Mouse (Mus musculus) right cerebral cortex, postnatal 36 days (tissue): ENCODE results near the gene Msi2.

Experiments
- DNase-seq, 2 experiments: peaks; one replicate each; pipeline ENCODE4 v3.0.0; 2022; ENCODE audit warnings: low spot score in 2 of 2, mixed read lengths in 1 of 2

The Msi2 gene

DNA sequence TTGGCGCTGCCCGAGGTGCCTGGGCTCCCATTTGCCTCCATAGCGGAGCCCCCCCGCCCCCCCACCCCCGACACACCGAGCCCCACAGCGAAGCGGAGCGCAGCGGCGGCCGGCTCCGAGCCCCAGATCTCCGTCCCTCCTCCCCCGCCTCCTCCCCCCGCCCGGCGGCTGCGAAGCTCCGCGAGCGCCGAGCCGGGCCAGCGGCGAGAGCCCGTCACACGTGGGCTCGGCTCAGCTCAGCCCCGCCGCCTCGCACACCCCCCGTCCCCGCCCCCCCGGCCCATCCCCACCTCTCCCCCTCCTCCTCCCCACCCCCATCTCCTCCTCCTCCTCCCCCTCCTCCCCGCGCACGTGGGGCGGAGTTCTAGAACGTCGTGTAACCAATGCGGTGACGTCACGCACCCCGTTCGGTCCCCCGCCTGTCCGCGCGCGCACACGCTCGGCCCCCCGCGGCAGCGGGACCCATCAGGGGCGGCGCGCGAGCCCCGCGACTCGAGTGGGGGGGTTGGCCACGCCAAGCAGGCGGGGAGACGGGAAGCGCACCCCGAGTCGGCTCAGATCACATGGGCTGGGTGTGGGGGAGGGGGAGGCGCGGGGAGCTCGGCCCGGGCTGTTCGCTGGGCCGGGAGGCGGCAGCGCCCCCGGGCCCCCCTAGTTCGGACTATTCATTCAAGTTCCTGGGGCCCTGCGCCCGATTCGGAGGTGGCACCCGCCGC lies at the start of gene Msi2:
Gene Msi2, minus strand, starts transcription at position 464 of the 716 bp plus-strand sequence.
- DNase-seq, result peak; percentile 81 to 83

DNA sequence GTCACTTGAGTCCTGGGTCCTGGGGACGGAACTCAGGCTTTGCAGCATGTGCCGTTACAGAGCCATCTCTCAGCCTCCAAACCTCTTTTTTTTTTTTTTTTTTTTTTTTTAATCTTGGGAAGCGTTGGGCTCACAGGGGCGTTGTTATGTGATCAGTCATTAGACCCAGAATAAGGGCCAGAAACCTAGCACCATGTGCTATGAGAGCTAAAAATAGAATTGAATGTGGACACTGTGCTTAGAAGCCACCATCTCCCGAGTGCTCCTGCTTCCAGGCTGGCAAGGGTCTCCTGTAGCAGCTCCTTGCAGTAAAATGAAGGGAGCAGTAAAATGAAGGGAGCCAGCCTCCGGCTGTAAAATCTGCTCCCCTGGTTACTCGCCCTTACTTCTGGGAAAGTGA lies 47.3 kb upstream of the Msi2 start:
- no peak for DNase-seq

DNA sequence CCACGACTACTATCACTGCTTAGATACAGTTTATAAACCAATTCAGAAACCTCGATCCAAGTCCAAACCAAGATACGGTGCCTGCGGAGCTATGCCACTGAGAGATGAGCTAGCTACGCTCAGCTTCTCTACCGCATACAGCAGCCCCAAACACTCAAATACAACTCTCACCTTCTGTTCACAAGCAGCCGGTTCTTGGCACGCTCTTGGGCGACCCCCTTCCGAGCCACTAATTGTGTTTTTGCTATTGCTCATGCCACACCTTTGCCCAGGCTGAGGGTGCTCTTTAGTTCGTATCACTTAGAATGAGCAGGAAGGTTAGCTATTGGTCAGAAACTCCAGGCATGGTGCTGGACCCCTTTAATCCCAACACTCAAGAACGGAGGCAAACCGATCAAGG lies 45.1 kb upstream of the Msi2 start:
- no peak for DNase-seq

DNA sequence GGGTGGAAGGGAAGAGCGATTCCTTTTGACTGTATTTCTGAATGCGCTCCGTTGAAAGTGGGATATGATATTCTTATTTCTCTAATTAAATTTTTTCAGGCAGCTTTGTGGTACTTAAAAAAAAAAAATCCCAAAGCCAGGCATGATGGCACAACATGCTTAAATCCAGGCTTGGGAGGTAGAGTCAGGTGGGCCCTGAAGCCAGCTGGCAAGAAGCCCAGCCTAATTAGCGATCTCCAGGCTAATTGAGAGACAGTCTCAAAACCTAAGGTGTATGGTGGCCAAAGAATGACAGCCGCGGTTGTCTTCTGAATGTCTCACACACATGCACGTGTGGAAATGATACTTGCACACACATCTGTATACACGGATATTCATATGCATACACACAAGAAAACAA lies 41.2 kb upstream of the Msi2 start:
- DNase-seq, result no peak

DNA sequence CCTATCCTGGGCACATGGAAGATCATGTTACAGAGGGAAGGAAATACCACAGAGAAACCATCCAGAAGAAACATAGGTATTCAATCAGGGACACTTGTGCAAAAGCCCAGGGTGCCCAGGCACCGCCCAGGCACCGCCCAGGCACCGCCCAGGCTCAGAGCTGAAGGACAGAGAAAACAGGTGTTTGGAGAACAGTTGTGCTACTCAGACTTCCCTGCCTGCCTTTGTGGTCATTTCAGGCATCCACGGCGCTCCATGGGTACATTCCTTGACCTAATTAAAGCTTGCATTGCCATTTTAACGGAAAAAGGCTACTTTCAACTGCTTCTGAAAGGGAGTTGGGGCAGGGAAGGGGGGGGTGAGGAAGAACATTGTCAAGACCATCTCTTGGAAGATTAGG lies 40.1 kb upstream of the Msi2 start:
- no peak for DNase-seq

DNA sequence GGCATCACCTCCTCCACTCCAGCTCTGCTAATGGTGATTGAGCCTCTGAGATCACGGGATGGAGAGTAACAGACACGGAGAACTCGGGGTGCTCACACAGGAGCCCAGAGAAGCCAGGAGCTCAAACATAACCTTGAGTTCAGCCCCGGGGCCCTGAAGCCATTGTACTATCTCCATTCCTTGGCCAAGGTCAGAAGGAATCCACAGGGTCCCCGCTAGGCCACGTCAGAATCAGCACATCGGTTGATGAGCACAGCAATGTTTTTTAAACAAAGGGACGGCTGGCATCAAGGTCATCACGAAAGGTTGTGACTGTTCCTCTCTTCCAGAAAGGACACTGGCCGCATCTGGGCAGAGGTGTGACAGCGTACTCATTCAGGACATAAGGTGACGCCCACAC lies 27.0 kb upstream of the Msi2 start:
- DNase-seq, result no peak

DNA sequence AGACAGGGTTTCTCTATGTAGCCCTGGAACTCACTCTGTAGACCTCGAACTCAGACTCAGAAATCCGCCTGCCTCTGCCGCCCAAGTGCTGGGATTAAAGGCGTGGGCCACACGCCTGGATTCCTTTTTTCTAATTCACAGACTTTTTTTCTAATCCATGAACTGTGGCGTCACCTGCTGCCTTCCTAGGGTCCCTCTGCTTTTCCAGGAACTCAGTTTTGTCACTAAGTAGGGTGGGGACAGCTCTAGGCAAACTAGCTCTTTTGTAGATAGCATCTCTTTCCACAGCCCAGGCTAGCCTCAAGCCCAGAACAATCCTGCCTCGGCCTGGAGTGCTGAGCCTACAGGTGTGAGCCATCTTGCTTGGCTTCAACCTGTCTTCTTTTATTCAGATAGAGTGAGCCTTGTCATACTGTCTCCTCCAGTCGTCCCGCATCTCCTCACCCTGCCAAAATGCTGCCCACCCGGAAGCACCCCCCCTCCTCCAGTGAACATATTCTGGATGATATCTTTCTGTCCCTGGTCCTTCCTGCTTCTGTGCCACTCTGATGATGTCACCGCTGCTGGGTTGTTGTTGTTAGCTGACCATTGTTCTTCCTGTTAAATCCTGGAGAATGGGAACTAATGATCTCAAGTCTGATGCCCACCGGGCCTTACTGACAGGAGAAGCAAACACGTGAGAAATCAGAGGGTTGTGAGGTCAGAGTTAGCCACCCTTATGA lies 21.4 kb upstream of the Msi2 start:
- no peak for DNase-seq

DNA sequence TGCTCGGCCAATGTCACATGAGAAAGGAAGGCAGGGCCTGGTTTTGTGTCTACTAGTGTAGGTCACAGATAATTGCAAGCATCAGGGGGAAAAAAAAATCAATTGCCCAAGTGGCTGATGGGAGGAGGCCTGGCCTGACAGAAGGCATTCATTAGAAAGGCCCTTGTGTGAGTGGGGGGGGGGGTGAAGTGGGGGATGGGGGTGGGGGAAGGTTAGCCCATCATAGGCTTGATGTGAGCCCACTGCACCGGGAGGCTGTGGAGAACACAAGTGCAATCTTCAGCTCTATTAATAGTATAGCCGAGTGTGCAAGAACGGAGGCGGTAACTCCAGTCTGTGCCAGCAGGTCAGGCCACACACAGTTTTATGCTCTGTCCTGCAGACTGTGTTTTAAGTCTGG lies 11.1 kb upstream of the Msi2 start:
- DNase-seq, result no peak

DNA sequence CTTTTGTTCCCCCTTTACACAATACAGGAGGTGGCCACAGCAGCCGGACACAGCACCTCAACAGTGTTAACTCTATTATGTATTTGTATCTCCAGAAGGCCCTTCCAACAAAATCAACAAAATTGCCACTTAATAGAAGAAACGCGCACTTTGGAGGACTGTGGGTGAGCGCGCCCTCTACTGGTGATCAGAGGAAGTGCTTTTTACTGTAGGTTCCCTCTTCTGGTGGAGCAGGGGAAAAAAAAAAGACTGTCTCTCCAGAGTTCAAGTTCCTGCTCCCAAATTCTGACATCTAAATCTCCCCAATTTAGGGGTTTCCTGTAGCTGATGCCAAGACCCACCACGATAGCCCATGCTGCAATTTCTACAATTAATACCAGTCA lies 10.2 kb upstream of the Msi2 start:
- DNase-seq, result peak; percentile 25 to 43

DNA sequence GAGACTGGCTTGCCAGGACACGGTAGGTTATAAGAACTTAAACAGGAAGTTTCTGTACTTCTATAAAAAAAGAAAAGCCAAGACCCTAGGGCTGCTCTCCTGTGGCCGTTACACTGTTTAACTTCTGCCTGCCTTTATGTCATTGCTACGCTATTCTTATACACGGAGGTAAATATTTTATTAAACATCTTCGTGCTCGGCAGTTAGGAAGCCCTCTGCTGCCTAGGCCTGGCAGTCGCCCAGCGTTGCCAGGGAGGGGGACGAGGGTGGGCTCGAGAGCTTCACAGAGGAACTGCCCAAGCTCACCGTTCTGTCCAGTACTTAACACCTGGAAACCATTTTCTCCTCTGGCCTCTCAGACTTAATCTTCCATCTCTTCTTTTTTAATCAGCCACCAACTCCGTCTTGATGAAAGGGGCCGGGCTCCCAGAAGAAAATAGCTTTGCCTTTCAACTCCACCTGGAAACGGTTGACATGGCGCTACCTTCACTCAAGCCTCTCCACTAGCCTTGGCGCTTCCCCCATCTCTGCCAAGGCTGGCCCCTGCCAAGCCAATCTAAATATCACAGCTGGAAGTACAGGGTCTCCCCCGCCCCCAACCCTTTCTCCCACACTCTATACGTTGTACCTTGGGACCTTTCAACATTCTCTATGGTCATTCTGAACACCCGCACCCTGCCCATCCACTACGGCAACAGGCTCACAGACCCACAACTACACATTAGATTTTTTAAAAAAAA lies 9.6 kb upstream of the Msi2 start:
- no peak for DNase-seq

DNA sequence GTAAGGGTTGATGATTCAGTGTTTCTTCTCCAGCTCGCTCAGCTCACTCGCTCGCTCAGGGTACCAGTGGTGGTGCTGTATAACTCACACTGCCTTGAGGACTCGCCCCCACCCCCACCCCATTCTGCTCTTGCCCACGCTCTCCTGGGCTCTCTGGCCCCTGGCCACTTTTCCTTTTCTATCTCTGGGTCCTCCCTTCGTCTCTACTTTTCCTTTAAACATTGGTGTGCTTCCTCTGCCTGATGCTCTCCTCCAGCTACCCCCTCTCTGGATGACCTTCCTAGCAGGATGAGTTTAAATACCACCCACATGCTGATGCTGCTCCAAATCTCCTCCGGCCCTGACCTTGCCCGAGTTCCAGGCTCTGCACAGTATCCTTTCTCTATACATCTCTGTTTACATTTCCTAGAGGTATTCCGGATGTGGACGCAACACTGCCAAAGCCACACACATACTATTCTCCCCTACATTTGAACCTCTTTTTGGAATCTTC lies 2.9 kb upstream of the Msi2 start:
- DNase-seq, result no peak

DNA sequence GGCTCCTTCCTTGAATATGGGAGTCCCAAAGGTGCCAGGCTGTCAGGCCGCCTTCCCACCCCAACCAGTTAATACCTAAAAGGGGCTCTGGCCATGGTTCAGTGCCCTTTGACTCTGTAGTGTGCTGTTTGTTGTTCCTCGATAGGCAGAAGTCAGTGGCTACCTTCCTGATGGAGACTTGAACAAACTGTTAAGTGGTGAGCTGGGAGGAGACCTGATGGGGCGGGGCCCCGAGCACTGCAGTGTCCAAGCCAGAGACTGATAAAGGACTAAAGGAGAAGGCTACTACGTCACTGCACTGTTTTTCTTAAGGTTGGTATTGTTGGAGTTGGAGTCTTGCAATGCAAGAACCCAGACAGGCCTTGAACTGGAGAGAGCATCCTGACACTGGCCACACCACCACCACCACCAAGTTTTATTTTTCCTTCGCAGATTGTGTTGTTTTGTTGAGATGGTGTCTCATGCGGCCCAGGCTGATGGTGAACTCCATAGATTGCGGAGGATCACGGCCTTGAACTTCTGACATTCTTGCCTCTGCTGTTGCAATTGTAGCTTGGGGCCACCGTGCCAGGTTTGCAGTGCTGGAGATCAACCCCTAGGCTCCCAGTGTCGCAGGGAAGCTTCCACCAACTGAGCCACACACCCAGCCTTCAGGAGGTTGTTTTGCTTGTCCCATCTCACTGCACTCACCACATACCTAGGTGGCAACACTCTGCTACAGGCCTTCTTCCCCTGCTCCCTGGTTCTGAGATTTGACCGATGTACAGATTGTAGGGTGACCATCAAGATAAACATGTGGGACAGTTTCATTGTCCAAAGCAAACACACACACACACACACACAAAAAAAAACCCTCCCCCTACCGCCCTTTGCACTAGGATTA lies 2.2 kb upstream of the Msi2 start:
- DNase-seq, result no peak

DNA sequence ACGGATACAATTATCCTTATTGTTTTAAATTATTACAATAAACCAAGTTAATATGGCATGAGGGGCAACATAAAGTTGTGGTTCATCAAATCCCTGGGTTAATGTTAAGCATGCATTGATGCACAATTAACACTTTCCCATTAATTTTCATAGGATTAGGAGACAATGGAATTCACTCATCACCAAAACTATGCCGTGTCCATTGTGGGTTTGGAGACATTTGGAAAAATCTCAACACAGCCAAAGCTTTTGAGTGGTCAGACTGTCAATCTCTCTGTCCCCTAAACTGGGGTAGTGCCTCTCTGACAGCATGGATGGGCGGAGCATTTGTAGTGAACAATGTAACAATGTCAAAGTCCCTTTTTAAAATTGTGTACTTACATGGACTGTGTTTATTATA lies 1.3 kb upstream of the Msi2 start:
- DNase-seq, result no peak

DNA sequence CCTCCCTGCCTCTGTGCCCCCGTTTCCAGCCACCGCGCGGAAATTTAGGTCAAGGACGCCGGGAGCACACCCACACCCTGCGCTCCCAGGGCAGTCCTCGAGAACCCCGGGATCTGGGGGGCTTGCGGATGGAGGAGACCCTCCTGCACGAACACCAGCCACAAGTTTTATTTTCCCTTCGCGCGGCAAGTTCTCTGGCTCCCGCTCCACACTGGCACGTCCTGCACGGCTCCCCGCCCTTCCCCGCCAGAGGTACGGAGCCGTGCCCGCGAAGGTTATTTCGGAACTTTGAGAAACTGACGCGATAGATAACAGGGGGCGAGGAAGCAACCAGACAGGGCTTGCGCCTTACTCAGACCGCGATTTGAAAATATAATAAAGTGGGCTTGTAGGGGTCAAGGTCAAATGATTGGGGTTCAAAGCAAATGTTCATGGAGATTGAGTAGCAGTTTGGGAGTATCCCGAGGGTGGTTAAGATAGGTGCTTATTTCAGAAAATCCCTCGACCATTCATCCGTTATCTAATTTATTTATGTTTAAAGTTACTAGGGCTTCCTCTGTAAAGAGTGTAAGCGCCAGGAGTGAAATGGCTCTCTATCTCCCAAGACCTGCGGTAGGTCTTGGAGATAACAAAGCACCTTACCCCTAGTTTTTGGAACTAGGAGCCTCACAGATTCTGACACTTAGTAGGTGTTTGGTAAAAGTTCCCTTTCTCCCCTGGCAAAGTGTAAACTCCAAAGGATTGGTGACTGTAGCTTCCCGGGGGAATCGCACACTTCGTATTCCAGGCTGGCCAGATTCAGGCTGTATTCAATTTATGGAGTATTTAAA lies 668 bp upstream of the Msi2 start:
- no peak for DNase-seq

DNA sequence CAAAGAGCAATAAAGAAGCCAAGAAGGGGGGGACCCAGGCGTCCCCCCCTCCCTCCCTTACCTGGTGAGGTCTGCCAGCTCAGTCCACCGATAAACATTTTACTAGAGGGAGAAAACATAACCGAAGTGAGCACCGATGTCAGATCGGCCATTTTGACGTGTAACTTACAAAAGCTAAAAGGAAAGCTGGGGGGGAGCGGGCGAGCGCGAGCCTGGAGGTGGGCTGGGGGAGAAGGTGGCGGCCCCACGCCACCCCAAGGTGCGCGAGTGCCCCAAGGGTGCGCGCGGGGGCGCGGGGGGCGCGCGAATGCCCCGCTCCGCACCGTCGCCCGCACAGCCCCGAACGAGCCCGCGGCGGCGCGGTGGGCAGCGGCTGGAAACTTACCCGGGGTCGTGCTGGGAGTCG lies 666 bp downstream of the Msi2 start:
- DNase-seq, result no peak

DNA sequence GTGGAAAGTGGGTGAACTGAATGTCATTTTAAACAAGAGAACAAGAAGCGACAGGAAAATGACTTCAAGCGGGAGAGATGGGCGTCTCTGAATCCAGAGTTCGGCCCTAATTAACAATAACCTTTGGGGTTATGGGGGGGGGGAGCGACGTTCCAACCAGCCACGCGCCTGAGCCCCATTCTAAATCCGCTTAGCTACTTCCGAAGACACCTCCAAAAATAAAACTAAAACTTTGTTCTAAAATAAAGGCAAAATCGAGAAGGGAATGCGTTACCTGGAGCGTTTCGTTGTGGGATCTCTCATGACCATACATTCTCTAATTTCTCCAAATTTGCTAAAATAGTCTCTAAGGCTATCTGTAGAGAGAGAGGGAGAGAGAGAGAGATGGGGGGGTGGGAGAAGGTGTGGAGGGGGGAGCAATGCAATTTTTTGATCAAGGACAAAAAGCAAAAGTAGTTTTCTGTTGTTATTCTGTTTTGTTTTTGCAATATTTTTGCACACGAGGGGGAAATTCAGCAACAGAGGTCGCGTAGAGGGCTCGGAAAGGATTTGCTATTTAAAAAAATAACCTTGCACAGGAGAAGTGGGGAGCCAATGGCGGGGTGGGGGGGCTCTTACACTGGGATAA lies 1.2 kb downstream of the Msi2 start:
- no peak for DNase-seq

DNA sequence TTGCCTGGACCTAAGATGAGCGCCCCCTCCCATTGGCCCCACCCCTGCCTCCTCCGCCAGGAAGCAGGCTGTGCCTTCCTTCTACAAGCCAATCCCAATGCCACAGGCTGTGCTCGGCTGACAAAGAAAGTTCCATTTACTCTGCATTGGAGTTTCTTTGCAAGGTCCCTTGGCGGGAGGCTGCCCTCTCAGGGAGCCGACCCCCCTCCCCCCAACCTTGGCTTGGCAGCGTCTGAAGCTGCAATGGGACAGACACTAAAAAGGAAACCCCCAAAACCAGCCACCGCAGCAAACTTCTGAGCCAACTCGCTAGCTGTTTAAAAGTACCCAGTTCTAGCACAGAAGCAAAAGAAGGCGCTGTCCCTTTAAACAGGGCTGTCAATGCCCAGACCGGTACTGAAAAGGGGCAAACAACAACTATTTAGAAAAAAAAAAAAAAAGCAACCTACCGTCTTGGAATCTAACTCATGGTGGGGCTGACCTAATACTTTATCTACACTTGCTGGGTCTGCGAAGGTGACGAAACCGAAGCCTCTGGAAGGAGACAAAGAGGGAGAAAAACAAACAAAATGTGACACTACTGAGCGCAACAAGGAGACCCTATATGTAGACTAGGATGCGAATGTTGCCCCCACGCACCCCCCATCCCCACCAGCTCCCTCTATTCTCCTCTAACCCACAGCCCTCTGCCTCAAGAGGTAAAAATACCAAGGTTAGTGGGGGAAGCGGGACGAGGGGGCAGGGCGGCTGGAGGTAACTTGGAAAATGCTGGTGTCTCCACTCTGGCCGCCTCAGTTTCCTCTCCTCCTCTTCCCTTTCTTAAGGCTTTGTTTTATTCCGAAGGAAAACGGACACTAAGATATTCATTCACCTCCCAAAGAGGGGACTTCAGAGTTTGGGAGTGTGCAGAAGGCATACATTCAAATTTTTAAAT lies 2.0 kb downstream of the Msi2 start:
- peak; percentile 44 to 46 for DNase-seq

DNA sequence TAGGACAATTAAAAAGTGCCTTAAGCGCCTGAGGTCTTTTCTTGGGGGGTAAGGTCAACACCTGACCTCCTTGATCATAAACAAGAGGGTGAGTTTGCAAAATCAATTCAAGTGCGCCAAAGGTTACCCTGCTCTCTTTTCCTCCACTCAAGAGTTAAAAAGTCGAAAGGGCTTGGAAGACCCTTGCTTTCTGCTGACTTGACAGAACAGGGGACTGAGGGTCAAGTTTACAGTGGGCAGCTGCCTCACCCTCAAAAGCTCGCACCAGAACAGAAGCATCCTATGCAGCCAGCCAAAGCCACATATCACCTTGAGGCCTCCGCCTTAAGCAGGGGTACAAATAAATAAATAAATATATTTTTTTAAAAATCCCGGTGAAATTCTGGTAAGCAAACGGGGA lies 3.0 kb downstream of the Msi2 start:
- no peak for DNase-seq

DNA sequence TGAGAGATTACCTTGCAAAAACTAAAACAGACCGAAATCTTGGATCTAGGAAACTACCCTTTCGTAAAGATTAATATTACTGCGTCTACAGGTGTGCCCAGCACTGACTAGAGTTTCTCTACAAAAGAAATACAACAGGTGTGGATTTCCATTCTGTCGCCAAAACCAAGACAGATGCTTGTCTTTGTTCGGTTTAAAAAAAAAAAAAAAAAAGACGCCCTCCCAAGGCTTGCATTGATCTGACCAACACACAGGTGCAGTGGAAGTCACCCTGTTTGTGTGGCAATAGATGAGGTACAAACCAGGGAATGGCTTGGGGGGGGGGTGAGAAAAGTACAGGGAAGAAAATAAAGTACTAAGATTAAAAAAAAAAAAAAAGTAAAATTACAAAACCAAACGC lies 4.2 kb downstream of the Msi2 start:
- DNase-seq, result no peak
